Mouse (Mus musculus) embryonic facial prominence, embryonic 10.5 days (tissue): ENCODE data around the gene Cped1. TPM values are rescaled to one million over a fixed set of nuclear protein-coding genes. Genes with fewer than 3 reads are reported as not detected.

Experiments used
- DNase-seq: peaks from one replicate; pipeline ENCODE4 v3.0.0-alpha.2; 2017; ENCODE audit warnings: low spot score
- H3K27ac ChIP-seq: fragments of 300-500 bp; sonication (generic); replicated peaks from 2 replicates; pipeline ENCODE4 v1.5.1; 2016; ENCODE audit warnings: mild to moderate bottlenecking
- H3K27me3 ChIP-seq: fragments of 300-500 bp; sonication (generic); replicated peaks from 2 replicates; pipeline ENCODE4 v1.6.1; 2016; ENCODE audit warnings: low read depth, mild to moderate bottlenecking; ENCODE audit not compliant: poor library complexity, severe bottlenecking
- H3K36me3 ChIP-seq: fragments of 300-500 bp; sonication (generic); replicated peaks from 2 replicates; pipeline ENCODE4 v1.6.1; 2016; ENCODE audit warnings: mild to moderate bottlenecking, moderate library complexity
- H3K4me1 ChIP-seq: fragments of 300-500 bp; sonication (generic); 2 replicates; pipeline ENCODE4 v1.6.1; 2016
- H3K4me3 ChIP-seq: fragments of 300-500 bp; sonication (generic); 2 replicates; pipeline ENCODE4 v1.5.1; 2016; ENCODE audit warnings: mild to moderate bottlenecking, moderate library complexity
- H3K9me3 ChIP-seq: fragments of 300-500 bp; sonication (generic); 2 replicates; pipeline ENCODE4 v1.6.1; 2016; ENCODE audit warnings: mild to moderate bottlenecking
- WGBS: fragments of 180-500 bp; shearing (Covaris S2); methylation state at CpG from one replicate; pipeline ENCODE4 v1.1.7; 2016; 5-methylcytosine and 5-hydroxymethylcytosine counted together
- polyA plus RNA-seq: library from polyadenylated mRNA; unstranded; fragments of >200 nt; fragmentation: Nextera tagmentation; extraction: Ambion mirVana; gene quantifications from 2 replicates; pipeline ENCODE4 v1.2.1, GENCODE M21; 2016

Gene Cped1
- polyA plus RNA-seq, 1 experiment from 2014 or later = 39.3 TPM

GRCm38 (mm10) chr6:22071323-22071840, 85.7 kb downstream of the Cped1 start:
- 43% methylated on average over 4 of the region's 4 CpGs for WGBS
- Histone ChIP-seq H3K27me3 (no peaks in the 10 kb centered on the region), H3K4me3 (no peak overlapping the region), H3K9me3 (no peaks in the 10 kb centered on the region), H3K27ac (no peak overlapping the region), H3K36me3 (peaks cover 15% of the 10 kb centered on the region), H3K4me1 (no peaks in the 10 kb centered on the region)
- no peak for DNase-seq

GRCm38 (mm10) chr6:22072737-22073136, 87.0 kb downstream of the Cped1 start:
- H3K4me3 ChIP-seq = no peak overlapping the region
- no peaks in the 10 kb centered on the region for H3K9me3 ChIP-seq
- H3K27ac ChIP-seq = no peak overlapping the region
- no peaks in the 10 kb centered on the region for H3K27me3 ChIP-seq
- no peaks in the 10 kb centered on the region for H3K4me1 ChIP-seq
- DNase-seq = no peak
- WGBS = 82% methylated on average over 4 of the region's 4 CpGs
- H3K36me3 ChIP-seq = peaks cover 15% of the 10 kb centered on the region

GRCm38 (mm10) chr6:22074232-22075083, 88.7 kb downstream of the Cped1 start:
- H3K4me3 ChIP-seq = no peak overlapping the region
- H3K4me1 ChIP-seq = no peaks in the 10 kb centered on the region
- H3K27me3 ChIP-seq = no peaks in the 10 kb centered on the region
- DNase-seq = no peak
- WGBS = 86% methylated on average over 5 of the region's 5 CpGs
- H3K9me3 ChIP-seq = no peaks in the 10 kb centered on the region
- H3K27ac ChIP-seq = no peak overlapping the region
- peaks cover 12% of the 10 kb centered on the region for H3K36me3 ChIP-seq

GRCm38 (mm10) chr6:22078686-22079264, 93.1 kb downstream of the Cped1 start:
- Histone ChIP-seq H3K4me3 (no peak overlapping the region), H3K4me1 (no peaks in the 10 kb centered on the region), H3K27ac (no peak overlapping the region), H3K9me3 (no peaks in the 10 kb centered on the region), H3K27me3 (no peaks in the 10 kb centered on the region), H3K36me3 (no peaks in the 10 kb centered on the region; the same call in 1 of the 2 replicates)
- 86% methylated on average over 7 of the region's 7 CpGs for WGBS
- no peak for DNase-seq

GRCm38 (mm10) chr6:22086056-22086455, 100.3 kb downstream of the Cped1 start:
- Histone ChIP-seq H3K4me3 (no peak overlapping the region), H3K36me3 (peaks cover 36% of the 10 kb centered on the region), H3K9me3 (no peaks in the 10 kb centered on the region), H3K27me3 (no peaks in the 10 kb centered on the region), H3K4me1 (no peaks in the 10 kb centered on the region), H3K27ac (no peak overlapping the region)
- DNase-seq = no peak
- WGBS = 89% methylated on average over 5 of the region's 5 CpGs

GRCm38 (mm10) chr6:22088346-22089064, 102.8 kb downstream of the Cped1 start:
- no peaks in the 10 kb centered on the region for H3K4me1 ChIP-seq
- DNase-seq = peak; percentile 77
- H3K27ac ChIP-seq = no peak overlapping the region
- H3K9me3 ChIP-seq = no peaks in the 10 kb centered on the region
- H3K27me3 ChIP-seq = no peaks in the 10 kb centered on the region
- H3K36me3 ChIP-seq = peaks cover 48% of the 10 kb centered on the region
- 55% methylated on average over 17 of the region's 17 CpGs for WGBS
- no peak overlapping the region for H3K4me3 ChIP-seq

- Histone ChIP-seq H3K36me3 (peaks cover 45% of the 10 kb centered on the region), H3K9me3 (no peaks in the 10 kb centered on the region), H3K4me3 (no peak overlapping the region), H3K27me3 (no peaks in the 10 kb centered on the region), H3K27ac (no peak overlapping the region), H3K4me1 (no peaks in the 10 kb centered on the region)
- no peak for DNase-seq
- WGBS = 90% methylated on average over 5 of the region's 5 CpGs
Measured at GRCm38 (mm10) chr6:22091773-22092172, 106.1 kb downstream of the Cped1 start.

- Histone ChIP-seq H3K36me3 (peaks cover 49% of the 10 kb centered on the region), H3K4me3 (no peak overlapping the region), H3K4me1 (no peaks in the 10 kb centered on the region), H3K27ac (no peak overlapping the region), H3K9me3 (no peaks in the 10 kb centered on the region), H3K27me3 (no peaks in the 10 kb centered on the region)
- whole genome bisulfite sequencing = 94% methylated on average over 5 of the region's 5 CpGs
- DNase-seq = no peak
Measured at GRCm38 (mm10) chr6:22093792-22094191, 108.1 kb downstream of the Cped1 start.

GRCm38 (mm10) chr6:22097709-22098108, 112.0 kb downstream of the Cped1 start:
- 50% methylated on average over 2 of the region's 2 CpGs for WGBS
- no peak overlapping the region for H3K27ac ChIP-seq
- DNase-seq = no peak
- H3K4me3 ChIP-seq = no peak overlapping the region
- H3K9me3 ChIP-seq = no peaks in the 10 kb centered on the region
- H3K36me3 ChIP-seq = peaks cover 26% of the 10 kb centered on the region
- no peaks in the 10 kb centered on the region for H3K27me3 ChIP-seq
- no peaks in the 10 kb centered on the region for H3K4me1 ChIP-seq

- 86% methylated on average over 5 of the region's 5 CpGs for WGBS
- Histone ChIP-seq H3K36me3 (peaks cover 15% of the 10 kb centered on the region; the same call in 1 of the 2 replicates), H3K27me3 (no peaks in the 10 kb centered on the region), H3K4me1 (peaks cover 4% of the 10 kb centered on the region), H3K4me3 (no peak overlapping the region), H3K27ac (no peak overlapping the region), H3K9me3 (no peaks in the 10 kb centered on the region)
- DNase-seq = no peak
Measured at GRCm38 (mm10) chr6:22099832-22100231, 114.1 kb downstream of the Cped1 start.

- Histone ChIP-seq H3K4me1 (peaks cover 4% of the 10 kb centered on the region), H3K36me3 (peaks cover 14% of the 10 kb centered on the region; the same call in 1 of the 2 replicates), H3K27me3 (no peaks in the 10 kb centered on the region), H3K27ac (no peak overlapping the region), H3K4me3 (no peak overlapping the region), H3K9me3 (no peaks in the 10 kb centered on the region)
- 80% methylated on average over 3 of the region's 3 CpGs for WGBS
- DNase-seq = no peak
Measured at GRCm38 (mm10) chr6:22101939-22102338, 116.2 kb downstream of the Cped1 start.

GRCm38 (mm10) chr6:22102752-22103151, 117.0 kb downstream of the Cped1 start:
- WGBS = 85% methylated on average over 4 of the region's 4 CpGs
- no peak for DNase-seq
- no peaks in the 10 kb centered on the region for H3K9me3 ChIP-seq
- no peak overlapping the region for H3K27ac ChIP-seq
- H3K36me3 ChIP-seq = peaks cover 14% of the 10 kb centered on the region; the same call in 1 of the 2 replicates
- H3K4me3 ChIP-seq = no peak overlapping the region
- H3K27me3 ChIP-seq = no peaks in the 10 kb centered on the region
- H3K4me1 ChIP-seq = peaks cover 4% of the 10 kb centered on the region
